Mouse (Mus musculus): Measurements from ENCODE around the gene St7l.

Gene St7l

GRCm38 (mm10) chr3:104963331-104964276 lies 99.8 kb downstream of the St7l start:
- no peak for DNase-seq (ENCODE audit: low spot score in 2 of 2)

DNA sequence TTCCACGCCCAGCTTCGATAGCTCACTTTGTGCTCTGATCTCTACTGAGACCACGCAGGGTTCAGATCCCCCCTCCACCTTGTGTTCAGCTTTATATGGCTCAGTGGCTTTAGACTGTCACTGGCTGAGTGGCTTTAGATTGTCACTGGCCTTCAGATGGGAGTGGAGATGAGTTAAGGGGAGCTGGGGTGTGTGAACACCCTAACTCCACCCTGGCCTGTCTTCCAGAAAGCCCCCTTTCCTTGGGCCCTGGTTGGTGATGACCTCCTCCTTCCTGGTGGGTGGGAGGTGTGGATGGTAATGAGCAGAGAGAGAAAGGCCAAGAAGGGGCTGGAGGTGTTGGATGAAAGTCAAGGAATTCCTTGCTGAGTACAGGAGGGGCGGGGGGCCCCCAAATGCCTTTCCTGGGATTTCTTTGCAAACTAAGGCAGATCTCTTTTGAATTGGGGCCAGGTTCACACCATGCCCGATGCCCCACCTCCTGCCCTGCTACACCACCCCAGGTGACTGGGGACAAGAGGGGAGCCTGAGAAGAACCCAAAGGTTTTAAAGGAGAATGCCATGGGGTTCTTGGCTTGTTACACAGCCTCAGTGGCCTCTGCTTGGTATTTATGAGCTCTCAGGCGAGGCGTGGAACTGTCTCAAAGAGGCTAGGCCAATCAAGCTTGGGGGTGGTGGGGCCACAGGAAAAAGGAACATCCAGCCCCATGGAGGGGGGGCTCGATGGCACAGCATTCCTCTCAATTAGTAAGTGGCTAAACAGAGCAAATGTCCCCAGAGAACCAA lies 101.5 kb downstream of the St7l start:
- DNase-seq (ENCODE audit: low spot score in 2 of 2) = no peak

- no peak for DNase-seq (ENCODE audit: low spot score in 2 of 2)
Measured at GRCm38 (mm10) chr3:104965991-104966554, 102.3 kb downstream of the St7l start.

DNA sequence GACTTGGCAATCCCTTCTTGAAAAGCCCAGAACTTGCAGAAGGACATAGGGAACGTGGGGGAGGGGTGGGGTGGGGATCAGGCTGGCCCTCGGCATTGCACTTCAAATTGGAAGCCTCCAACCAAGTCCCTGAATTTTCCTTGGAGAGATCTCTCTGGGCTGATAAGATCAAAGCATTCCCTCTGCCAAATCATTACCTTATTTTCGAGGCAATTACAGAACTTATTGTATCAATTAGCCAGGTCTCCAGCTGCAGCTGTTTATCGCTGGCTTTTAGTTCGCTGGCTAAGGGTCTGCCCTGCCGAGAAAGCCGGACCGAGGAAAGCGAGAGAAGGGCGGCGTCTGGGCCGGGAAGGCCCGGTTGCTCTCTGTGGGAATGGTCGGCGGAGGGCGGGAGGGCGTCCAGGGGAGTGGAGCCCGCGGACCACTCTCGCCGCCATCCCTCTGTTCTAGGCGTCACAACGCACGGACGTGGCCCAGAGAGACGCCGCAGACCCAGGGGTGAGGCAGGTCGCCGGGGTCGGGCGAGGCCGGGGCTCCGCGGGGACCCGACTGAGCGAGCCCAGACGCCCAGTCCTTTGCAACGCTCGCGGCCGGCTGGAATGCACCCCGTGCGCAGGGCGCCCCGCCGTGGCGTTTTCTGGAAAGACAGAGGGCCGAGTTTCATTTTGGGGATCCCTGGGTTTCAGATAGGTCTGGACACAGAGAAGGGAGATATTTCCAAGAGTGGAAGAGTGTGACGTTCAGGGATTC lies 103.9 kb downstream of the St7l start:
- DNase-seq (ENCODE audit: low spot score in 2 of 2) = peak; percentile 89 to 90
